Mouse (Mus musculus) hindlimb bud, embryonic 11.5 days (tissue): ENCODE data around the gene Ier3.
"Not testable (repeated sequence)": the region's sequence is repeated elsewhere in the genome, so short reads cannot be mapped to it uniquely, and the experiment has no call there.

ENCODE experiments used
- DNase-seq: peaks from one replicate; pipeline ENCODE4 v3.0.0-alpha.2; 2012; ENCODE audit warnings: low read depth, low spot score; ENCODE audit errors: extremely low spot score

The Ier3 gene

DNA sequence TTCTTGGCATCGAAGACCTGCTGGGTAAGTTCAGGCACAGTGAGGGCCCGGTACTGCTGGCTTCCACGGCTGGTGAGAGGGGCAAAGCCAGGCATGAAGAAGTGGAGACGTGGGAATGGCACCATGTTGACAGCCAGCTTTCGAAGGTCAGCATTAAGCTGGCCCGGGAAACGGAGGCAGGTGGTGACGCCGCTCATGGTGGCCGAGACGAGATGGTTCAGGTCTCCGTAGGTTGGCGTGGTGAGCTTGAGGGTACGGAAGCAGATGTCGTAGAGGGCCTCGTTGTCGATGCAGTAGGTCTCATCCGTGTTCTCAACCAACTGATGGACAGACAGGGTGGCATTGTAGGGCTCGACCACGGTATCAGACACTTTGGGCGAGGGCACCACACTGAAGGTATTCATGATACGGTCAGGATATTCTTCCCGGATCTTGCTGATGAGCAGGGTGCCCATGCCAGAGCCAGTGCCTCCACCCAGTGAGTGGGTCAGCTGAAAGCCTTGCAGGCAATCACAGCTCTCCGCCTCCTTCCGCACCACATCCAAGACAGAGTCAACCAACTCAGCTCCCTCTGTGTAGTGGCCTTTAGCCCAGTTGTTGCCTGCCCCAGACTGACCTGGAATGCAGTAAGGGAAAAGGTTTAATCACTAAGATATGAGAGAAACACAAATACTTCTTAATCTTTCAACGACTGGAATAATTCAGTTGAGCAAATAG is 14.1 kb downstream of the Ier3 start:
- no peak for DNase-seq

DNA sequence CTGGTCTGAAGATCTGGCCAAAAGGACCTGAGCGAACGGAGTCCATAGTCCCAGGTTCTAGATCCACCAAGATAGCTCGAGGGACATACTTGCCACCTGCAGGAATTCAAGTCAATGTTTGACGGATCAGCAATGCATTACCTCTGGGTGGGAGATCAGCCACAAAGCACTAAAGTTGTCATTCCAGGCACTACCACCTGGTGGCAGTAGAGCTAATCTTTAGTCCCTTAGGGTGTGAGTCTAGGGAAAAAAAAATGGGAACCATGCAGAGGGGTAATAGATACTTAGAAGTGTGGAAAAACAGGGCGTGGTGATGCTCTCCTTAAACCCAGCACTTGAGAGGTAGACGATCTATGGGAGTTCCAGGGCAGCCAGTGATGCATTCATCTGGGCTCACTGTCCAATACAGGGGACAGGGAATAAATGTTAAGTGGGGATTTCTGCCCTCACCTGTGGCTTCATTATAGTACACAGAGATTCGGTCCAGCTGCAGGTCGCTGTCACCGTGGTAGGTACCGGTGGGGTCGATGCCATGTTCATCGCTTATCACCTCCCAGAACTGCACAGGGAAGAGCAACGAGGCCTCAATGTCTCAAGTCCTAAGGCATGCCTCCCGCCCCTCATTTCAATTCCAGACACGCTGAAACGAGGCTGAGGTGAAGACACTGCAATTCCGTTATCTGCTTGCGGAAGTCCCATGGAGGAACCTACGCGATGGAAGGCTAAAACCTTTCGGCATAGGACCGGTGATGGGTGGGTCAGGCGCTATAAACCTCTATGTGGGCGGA is 14.9 kb downstream of the Ier3 start:
- DNase-seq: no peak

DNA sequence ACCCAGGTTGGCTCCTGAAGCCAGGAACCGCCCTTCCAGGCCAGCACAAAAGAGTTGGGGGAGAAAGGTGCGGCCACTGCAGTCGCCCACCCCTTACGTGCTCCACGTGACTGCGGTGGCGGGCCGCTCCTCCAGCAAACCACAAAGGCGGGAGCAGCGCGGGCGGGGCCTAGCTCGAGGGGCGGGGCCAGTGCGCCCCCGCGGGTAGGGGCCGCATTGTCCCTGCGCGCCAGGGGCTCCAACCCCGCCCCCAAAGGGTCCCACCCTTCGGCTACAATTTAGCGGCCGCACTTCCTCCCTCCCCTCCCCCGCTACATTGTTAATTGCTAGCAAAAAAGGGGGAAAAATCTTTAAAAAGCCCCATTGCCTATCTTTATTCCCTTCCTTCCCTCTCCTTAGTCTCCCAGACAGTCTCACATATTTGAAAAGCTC is 15.5 kb downstream of the Ier3 start:
- no peak for DNase-seq

DNA sequence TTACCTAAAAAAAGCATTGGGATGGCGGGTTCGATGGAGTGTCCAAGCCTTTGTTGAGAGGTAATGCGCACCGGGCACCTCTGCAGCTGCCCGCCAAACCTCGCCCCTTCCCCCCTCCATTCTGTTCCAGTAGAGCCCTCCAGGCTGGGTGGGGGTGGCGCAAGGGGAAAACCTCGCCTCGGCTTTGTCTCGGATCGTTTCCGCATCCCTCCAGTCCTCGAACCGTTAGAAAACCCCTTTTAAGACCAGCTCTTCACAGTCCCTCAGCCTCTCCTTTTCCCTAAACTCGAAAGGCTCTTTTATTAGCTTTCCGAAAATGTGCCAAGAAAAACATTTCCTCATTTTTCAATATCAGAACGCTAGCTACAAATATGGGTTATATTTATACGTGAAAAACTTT is 16.0 kb downstream of the Ier3 start:
- no peak for DNase-seq

DNA sequence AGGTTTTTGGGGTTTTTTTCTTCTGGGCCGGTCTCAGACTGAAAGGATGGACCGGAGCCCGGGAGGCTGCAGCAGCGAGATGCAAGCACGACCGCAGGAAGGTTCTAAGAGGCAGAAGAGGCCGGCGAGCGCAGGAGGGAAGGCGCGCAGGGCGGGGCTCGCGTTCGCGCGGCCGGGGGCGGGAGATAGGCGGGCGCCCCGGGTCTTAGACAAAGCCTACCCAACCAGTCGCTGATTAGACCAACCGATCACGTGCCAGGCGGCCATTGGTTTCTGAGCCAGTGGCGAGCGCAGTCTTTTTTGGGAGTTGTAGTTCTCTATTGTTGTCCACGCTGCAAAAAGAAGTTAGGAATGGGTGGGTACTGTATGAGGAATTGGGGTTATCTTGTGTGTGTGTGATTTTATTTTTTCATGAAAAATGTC is 16.6 kb downstream of the Ier3 start, which contains the start of gene Tubb5:
Gene Tubb5 (minus strand): TSS at position 185 of the 423 bp plus-strand sequence.
- no peak for DNase-seq

DNA sequence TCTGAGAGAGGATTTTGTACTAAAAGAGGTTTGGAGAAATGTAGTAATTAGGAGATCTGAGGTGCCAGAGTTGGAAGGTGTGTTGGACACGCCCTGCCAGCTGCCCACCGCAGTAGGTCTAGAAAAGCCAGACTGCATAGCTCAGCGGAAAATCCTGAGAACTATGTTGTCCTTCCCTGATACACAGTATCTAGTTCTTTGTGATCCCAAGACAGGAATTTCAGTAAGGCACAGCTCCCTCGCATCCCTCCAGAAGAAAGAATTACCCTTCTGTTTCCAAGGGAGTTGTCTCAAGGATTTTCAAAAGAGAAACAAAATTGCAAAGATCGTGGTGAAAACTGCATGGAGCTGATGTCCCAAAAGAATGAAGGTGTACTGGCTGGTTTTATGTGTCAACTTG is 17.1 kb downstream of the Ier3 start:
- no peak for DNase-seq

DNA sequence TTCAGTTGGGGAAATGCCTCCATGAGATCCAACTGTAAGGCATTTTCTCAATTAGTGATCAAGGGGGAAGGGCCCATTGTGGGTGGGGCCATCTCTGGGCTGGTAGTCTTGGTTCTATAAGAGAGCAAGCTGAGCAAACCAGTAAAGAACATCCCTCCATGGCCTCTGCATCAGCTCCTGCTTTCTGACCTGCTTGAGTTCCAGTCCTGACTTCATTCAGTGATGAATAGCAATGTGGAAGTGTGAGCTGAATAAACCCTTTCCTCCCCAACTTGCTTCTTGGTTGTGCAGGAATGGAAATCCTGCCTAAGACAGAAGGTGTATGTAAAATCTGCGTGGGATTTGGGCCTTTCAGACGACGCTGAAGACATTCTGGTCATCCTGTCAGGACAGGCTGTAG is 17.5 kb downstream of the Ier3 start:
- not testable (repeated sequence) for DNase-seq

DNA sequence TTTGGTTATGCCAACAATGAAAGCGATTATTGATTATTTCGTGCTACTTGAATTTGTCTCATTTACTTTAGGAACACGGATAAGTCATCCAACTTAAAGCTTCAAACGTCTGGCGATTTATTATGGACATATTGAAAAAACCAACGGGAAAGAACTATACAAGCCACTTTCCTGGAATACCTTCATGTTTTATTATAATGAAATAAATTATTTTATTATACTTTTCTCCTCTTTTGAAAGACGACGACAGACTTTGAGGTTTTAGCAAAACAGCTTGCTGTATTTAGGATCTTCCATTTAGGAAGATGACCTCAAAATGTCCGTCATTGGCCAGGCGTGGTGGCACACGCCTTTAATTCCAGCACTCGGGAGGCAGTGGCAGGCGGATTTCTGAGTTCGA is 19.1 kb downstream of the Ier3 start:
- no peak for DNase-seq

DNA sequence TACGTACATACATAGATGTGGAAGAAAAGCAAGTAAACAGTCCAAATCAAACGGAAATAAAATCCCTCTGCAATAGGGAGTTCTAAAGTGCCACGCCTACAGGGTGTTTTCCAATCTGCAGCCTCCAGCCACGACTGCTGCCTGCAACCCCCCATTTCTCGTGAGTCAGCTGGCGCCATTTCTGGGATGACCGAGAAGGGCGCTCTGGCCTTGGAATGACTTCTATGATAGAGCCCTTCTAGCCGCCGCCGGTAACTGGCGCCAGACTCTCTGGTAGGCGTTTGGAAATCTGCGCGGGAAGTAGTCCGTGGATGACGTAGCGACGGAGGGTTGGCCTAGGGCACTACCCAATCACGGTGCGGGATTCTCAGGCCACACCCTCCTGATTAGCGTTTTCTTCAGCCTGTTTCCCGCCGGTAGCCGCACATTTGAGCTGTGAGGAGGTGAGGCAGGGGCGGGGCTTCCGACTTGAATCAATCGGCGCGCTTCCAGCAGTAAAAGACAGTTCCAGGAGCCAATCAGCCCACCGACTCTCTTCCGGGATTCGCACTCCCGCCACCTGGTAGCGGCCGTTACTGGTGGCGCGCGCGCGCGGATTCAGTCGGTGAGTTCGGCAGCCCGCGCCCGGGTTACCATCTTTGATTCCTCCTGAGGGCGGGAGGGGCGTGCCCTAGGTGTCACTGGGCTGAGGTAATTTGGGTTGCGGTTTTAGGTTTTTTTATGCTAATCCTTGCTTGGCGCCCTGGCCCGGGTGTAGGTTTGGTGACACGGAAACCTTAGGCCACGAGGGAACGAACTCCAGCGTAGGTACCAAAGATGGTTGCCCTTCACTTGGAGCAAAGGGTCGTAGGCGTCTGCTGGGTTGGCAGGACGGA is 19.8 kb downstream of the Ier3 start, which contains the start of gene Mdc1:
Gene Mdc1 (plus strand): TSS at position 440 of the 875 bp plus-strand sequence.
- peak; percentile 99 for DNase-seq

DNA sequence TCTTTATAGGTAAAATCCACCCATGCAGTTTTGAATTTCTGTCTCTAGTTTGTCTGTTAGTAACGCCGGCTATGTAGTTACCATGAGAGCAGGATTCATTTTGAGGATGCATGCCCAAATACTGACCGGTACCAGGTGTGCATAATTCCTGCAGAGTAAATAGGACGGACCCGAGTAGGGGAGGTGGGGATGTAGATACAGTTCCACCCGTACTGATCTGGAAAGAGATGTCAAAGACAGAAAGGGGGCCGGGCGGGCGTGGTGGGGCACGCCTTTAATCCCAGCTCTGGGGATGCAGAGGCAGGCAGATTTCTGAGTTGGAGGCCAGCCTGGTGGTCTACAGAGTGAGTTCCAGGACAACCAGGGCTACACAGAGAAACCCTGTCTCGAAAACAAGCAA is 20.5 kb downstream of the Ier3 start:
- no peak for DNase-seq

DNA sequence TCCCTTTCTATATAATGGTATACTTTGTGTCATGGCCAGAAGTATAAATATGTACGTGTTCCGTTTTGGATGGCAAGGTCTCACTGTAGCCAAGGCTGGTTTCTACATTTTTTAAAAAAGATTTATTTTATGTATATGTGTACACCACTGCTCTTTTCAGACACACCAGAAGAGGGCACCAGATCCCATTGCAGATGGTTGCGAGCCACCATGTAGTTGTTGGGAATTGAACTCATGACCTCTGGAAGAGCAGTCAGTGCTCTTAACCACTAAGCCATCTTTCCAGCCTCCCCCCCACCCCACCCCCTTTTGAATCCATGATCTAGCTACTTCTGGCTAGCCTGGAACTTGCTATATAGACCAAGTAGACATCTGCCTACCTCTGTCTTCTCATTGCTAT is 22.0 kb downstream of the Ier3 start:
- no peak for DNase-seq

DNA sequence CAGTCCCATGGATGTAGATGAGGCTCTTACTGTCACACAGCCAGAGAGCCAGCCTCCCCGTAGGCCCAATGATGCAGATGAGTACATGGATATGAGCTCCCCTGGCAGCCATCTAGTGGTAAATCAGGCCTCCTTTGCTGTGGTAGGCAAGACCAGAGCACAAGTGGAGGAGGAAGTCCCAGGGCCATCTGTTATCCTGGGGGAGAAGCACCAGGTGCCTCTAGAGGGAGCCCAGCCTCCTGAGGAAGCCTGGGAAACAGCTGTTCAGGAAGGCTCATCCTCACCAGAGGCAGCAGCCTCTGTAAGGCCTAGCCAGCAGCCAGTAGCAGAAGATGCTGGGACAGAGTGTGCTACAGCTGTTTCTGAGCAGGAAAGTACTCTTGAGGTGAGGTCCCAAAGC is 26.6 kb downstream of the Ier3 start:
- no peak for DNase-seq

DNA sequence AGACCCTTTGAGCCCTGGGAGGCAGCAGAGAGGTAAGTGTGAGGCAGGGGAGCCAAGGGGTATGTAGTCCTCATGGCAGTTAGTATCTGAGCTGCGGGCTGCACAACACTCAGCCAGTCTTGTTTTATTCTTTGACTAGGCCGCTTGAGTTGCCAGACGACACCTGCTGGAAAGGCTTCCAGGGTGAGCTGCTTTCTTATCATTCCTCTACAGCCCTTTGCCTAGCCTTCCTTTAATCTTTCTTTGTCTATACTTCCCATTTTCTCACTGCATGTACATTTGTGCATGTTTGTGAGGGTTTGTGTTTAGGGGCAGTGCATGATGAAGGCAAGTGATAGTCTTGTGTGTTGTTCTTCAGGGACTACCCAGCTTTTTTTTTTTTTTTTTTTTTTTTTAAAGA is 29.5 kb downstream of the Ier3 start:
- DNase-seq: no peak

DNA sequence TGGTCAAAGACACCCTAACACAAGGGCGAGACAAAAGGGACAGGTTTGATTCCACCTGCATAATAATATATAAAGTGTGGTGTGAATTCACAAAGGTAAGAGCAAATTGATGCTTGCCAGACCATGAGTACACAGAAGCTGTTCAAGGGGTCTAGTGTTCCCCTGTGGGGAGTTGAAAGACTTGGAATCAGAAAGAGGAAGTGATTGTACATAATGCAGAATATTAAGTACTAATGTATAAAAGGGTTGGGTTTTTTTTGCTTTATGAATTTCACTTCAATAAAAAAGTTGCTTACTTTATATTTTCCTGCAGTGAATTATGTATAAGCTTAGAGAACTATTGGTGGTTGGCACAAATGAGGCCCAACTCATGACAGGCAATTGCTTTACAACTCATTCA is 37.9 kb downstream of the Ier3 start:
- DNase-seq: no peak

DNA sequence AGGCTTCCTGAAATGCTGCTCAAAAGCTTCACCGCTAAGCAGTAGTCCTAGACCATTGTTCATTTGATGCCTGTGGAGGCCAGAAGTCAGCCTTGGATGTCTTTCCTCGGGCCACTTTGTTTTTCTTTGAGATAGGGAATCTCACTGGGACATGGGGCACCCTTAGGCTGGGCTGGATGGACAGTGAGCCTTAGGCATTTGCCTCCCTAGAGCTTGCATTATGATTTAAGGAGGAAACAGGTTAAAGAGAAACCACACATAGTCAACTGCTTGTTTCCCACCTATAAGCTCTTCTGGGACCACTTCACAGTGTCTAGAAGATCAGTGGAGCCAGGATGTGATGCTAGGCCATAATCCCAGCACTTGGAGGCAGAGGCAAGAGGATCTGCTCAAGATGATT is 38.4 kb downstream of the Ier3 start:
- DNase-seq: no peak

DNA sequence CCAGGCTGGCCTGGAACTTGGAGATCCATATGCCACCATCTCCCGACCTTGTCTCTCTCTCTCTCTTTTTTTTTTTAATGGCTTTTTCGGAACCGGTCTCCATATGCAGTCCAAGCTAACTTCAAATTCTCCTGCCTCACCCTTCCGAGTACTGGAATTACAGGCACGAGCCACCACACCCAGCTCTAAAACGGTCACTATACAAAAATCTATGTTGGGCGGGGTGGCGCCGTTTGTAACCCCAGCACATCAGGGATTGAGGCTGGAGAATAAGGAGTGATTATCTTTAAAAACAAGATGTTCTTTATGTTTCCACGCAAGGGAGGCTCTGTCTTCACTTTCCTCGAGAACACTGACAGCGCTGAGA is 39.3 kb downstream of the Ier3 start:
- no peak for DNase-seq

DNA sequence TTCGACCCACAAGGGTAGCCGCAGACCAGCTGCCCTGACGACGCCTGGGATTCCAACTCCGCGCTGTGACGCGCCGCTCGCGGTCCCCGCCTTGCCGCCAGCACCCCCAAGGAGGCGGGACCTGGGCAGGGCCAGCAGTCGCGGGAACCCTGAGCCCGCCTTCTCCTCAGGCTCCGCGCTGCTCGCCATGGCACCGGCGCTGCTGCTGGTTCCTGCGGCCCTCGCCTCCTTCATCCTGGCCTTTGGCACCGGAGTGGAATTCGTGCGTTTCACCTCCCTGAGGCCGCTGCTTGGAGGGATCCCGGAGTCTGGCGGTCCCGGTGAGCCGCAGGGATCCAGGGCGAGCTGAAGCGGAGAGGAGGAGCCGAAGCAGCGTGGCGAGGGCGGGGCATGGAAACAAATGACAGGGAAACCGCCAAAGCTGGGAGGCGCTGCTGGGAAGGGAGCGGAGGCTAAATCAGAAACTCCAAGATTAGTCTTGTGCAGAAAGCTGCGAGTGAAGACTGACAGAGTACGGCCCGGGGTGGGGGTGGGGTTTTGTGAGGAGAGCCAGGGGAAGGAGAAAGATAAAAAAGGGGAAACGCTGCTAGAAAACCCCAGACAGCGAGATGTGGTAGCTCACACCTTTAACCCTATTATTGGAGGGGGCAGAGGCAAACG is 39.8 kb downstream of the Ier3 start, which contains the start of gene Nrm:
Gene Nrm (plus strand): TSS at position 121 of the 660 bp plus-strand sequence.
- no peak for DNase-seq

DNA sequence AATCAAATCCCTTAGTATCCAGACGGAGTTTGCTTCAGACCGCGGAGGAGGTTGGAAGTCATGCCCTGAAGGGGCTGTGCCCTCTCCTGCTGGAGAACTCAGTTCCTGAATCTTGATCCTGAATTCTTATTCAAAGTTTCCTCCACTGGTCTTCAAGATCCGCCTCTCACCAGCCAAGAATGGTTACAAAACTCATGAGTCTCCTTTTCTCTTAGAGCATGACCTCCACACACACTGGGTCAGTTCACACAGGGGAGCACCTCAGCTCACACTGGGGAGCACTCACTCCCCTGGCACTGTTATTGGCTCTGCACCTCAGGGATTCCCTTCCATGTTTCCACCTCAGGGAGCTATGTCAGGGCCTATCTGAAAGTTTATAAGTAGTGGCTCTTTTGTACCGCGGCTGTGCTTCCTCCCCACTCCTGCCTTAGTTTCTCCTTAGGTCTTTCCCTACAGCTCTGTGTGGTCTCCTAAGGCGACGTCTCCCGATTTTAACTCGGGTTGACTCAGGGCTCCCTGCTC is 43.4 kb downstream of the Ier3 start:
- no peak for DNase-seq

DNA sequence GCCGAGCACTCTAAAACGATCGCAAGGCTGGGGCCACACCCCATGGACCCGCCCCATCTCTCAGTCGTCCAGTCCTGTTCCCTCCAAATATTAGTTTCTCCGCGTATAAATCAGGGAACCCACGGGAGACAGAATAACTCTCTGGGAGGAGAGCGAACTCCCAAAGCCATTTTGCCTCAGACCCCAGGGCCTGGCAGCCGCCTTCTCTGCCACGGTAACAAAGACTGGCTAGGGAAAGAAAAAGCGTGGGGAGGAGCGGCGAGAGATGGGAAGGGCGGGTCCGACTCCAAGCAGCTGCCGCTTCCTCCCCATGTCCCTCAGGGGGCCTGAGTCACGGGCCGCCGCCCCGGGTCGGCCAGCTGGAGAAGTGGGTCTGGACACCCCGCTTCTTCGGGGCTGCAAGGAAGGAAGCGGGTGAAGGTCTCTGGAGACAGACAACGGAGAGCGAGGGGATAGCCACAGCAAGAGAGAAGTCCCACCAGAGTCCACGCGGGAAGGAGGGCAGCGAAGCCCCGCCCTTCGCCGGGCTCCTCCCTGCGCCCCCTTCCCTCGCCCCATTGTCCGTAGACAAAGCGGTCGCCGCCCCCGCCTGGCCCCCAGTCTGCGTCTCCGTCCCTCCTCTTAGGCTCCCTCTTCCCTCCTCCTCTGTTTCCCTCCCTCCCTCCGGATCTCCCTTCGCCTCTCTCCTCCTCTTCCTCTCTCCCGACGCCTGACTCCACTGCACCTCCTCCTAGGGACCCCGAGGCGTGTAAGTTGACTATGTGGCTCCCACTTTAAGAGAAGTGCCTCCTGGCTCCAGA is 44.2 kb downstream of the Ier3 start, which contains the start of gene Ppp1r18:
Gene Ppp1r18 (plus strand): TSS at position 113 of the 800 bp plus-strand sequence.
- DNase-seq: no peak
